8 mouse cellular contexts compared by ENCODE assay signal in genomic region chr16:87688823-87689222, GRCm38 (mm10). TPM values are rescaled to one million over a fixed set of nuclear protein-coding genes. Genes with fewer than 3 reads are reported as not detected.
A peak's percentile ranks its signal among the peaks of the same experiment; 100 is the strongest.
DNase-seq lines count a peak whose midpoint lies in the region; ATAC-seq and TF ChIP-seq lines count a peak whose summit lies in the region.
"Not testable (repeated sequence)": the region's sequence is repeated elsewhere in the genome, so short reads cannot be mapped to it uniquely, and the experiment has no call there.

No protein-coding gene starts in this region.

- H3K27ac ChIP-seq in CH12.LX (ENCODE audit: insufficient read depth, low read depth); kidney, postnatal 0 days: not testable (repeated sequence)
- H3K27ac ChIP-seq in bone marrow macrophage, adult 2 months (ENCODE audit: insufficient read depth, low read depth, low read length): peak overlapping the region; percentile 96
- peak overlapping the region; percentile 65 for H3K27ac ChIP-seq in heart, adult 2 months
- H3K27ac ChIP-seq in lung, embryonic 14.5 days (ENCODE audit: low read depth): peak overlapping the region; percentile 77
- peak overlapping the region; percentile 34; the same call in 1 of the 2 replicates for H3K27ac ChIP-seq in stomach, embryonic 14.5 days (ENCODE audit: low read length)

- H3K27me3 ChIP-seq in CH12.LX (replicated peaks); heart, adult 2 months (ENCODE audit: control insufficient read depth, insufficient read depth, low read length); kidney, postnatal 0 days (ENCODE audit: insufficient read depth, low read length); lung, embryonic 14.5 days (ENCODE audit: insufficient read depth, low read length); stomach, embryonic 14.5 days (ENCODE audit: control insufficient read depth, insufficient read depth, low read length): not testable (repeated sequence)

- H3K4me3 ChIP-seq in CH12.LX (replicated peaks in 1 of 3; ENCODE audit: low read depth in 2 of 3, low read length in 2 of 3, poor library complexity in 1 of 3); kidney, postnatal 0 days (replicated peaks; ENCODE audit: low read depth, low read length); lung, embryonic 14.5 days (ENCODE audit: low read depth, low read length); stomach, embryonic 14.5 days (ENCODE audit: low read depth, low read length): not testable (repeated sequence)
- H3K4me3 ChIP-seq in bone marrow macrophage, adult 2 months (ENCODE audit: insufficient read depth, low read length): peak overlapping the region; percentile 43
- peak overlapping the region; percentile 16; the same call in 1 of the 2 replicates for H3K4me3 ChIP-seq in heart, adult 2 months

- TF ChIP-seq POLR2A in CH12.LX (IDR thresholded peaks at IDR 0.05; ENCODE audit: low read depth, low read length); bone marrow macrophage, adult 2 months (IDR thresholded peaks at IDR 0.05; ENCODE audit: borderline replicate concordance, low read depth, low read length); heart, adult 2 months (IDR thresholded peaks at IDR 0.05; ENCODE audit: insufficient read depth, low read depth, low read length): not testable (repeated sequence)

- not testable (repeated sequence) for H3K9ac ChIP-seq in CH12.LX (ENCODE audit: insufficient read depth, low read depth); heart, adult 2 months (ENCODE audit: low read depth, low read length); kidney, postnatal 0 days (ENCODE audit: low read depth, low read length); lung, embryonic 14.5 days; stomach, embryonic 14.5 days (replicated peaks; ENCODE audit: low read depth, low read length)

- H3K36me3 ChIP-seq in CH12.LX (replicated peaks in 1 of 2; ENCODE audit: control insufficient read depth in 1 of 2, insufficient read depth in 1 of 2, low read length in 1 of 2); heart, adult 2 months (ENCODE audit: control insufficient read depth, insufficient read depth, low read length); kidney, postnatal 0 days (ENCODE audit: insufficient read depth, low read length); lung, embryonic 14.5 days (ENCODE audit: insufficient read depth); stomach, embryonic 14.5 days (ENCODE audit: control insufficient read depth, insufficient read depth, low read length): not testable (repeated sequence)

- in situ Hi-C loops in CH12.LX (cut with MboI; ENCODE audit: low pct_ligation_motif_present, low pct_unique_long_range_greater_than_20kb, low sequenced_read_pairs): not testable (repeated sequence)

- intact Hi-C loops in heart, adult 2 months (cut with DNase I): not testable (repeated sequence)
- intact Hi-C loops in heart, postnatal 10 days (cut with DNase I): loop anchor here (2.0 kb wide), 1 partner anchor 14 kb away; no protein-coding TSS in a partner anchor

- TF ChIP-seq RAD21 in CH12.LX (IDR thresholded peaks at IDR 0.05; ENCODE audit: low read depth, low read length): not testable (repeated sequence)

- not testable (repeated sequence) for TF ChIP-seq CTCF in CH12.LX (conservative IDR thresholded peaks at IDR 0.05 in 1 of 2, IDR thresholded peaks at IDR 0.05 in 1 of 2; ENCODE audit: low read depth in 2 of 2, low read length in 2 of 2); bone marrow macrophage, adult 2 months (IDR thresholded peaks at IDR 0.05; ENCODE audit: low read depth, low read length); heart, adult 2 months (IDR thresholded peaks at IDR 0.05); kidney, postnatal 0 days (IDR thresholded peaks at IDR 0.05; ENCODE audit: low read depth); lung, embryonic 14.5 days (IDR thresholded peaks at IDR 0.05; ENCODE audit: low read depth)

- not testable (repeated sequence) for ATAC-seq in kidney, postnatal 0 days (replicated peaks; ENCODE audit: low FRiP score, low read depth); stomach, embryonic 14.5 days (ENCODE audit: insufficient number of reproducible peaks, insufficient read depth, low FRiP score, low read depth)
- ATAC-seq in lung, embryonic 14.5 days (ENCODE audit: insufficient read depth): peak; percentile 63; the same call in 1 of the 2 replicates
- peak; percentile 85 for ATAC-seq in megakaryocyte, adult 5-6 weeks (ENCODE audit: poor library complexity, severe bottlenecking)

- not testable (repeated sequence) for H3K9me3 ChIP-seq in CH12.LX (replicated peaks; ENCODE audit: low read length); kidney, postnatal 0 days (replicated peaks; ENCODE audit: low read length); lung, embryonic 14.5 days (ENCODE audit: low read depth, low read length); stomach, embryonic 14.5 days (ENCODE audit: control insufficient read depth, low read depth, low read length)

- H3K4me1 ChIP-seq in CH12.LX (ENCODE audit: control insufficient read depth in 1 of 2, insufficient read depth in 2 of 2): peaks cover 4 to 26% of the 10 kb centered on the region in 2 experiments
- peaks cover 29% of the 10 kb centered on the region for H3K4me1 ChIP-seq in bone marrow macrophage, adult 2 months (ENCODE audit: control insufficient read depth, insufficient read depth, low read length)
- not testable (repeated sequence) for H3K4me1 ChIP-seq in heart, adult 2 months (ENCODE audit: control insufficient read depth, insufficient read depth, low read length); kidney, postnatal 0 days (replicated peaks; ENCODE audit: insufficient read depth, low read length); lung, embryonic 14.5 days (ENCODE audit: insufficient read depth); stomach, embryonic 14.5 days (ENCODE audit: control insufficient read depth, insufficient read depth, low read length)

- H3K79me2 ChIP-seq in CH12.LX (replicated peaks; ENCODE audit: control insufficient read depth, extremely low read depth, insufficient read depth, poor library complexity, severe bottlenecking); heart, adult 2 months (replicated peaks; ENCODE audit: control insufficient read depth, insufficient read depth, low read length): not testable (repeated sequence)

- not testable (repeated sequence) for TF ChIP-seq EP300 in CH12.LX (IDR thresholded peaks at IDR 0.05; ENCODE audit: low read length); heart, adult 2 months (IDR thresholded peaks at IDR 0.05; ENCODE audit: insufficient read depth, low read depth, low read length)

- not testable (repeated sequence) for H3K4me2 ChIP-seq in CH12.LX (ENCODE audit: insufficient read depth, low read depth, poor library complexity, severe bottlenecking); kidney, postnatal 0 days (ENCODE audit: low read length); lung, embryonic 14.5 days; stomach, embryonic 14.5 days (replicated peaks; ENCODE audit: low read depth, low read length)

- WGBS in heart, adult 2 months: 38% methylated on average over 7 of the region's 7 CpGs
- WGBS in kidney, postnatal 0 days: 76% methylated on average over 7 of the region's 7 CpGs
- WGBS in lung, embryonic 14.5 days: 59% methylated on average over 7 of the region's 7 CpGs
- 76% methylated on average over 7 of the region's 7 CpGs for WGBS in stomach, embryonic 14.5 days

- DNase-seq in CH12.LX (ENCODE audit: extremely low read depth): not testable (repeated sequence)
- DNase-seq in heart, adult 2 months: peak in 1 of 2 experiments; percentile 44
- peak; percentile 43 to 48 for DNase-seq in heart, postnatal 10 days
- DNase-seq in kidney, postnatal 0 days (ENCODE audit: low spot score): peak; percentile 65
- DNase-seq in lung, embryonic 14.5 days: peak; percentile 85

- dilution Hi-C loops in CH12.LX (cut with MboI; ENCODE audit: extremely low pct_ligation_motif_present, extremely low pct_unique_long_range_greater_than_20kb, low sequenced_read_pairs): not testable (repeated sequence)

TF ChIP-seq in CH12.LX, 34 proteins besides CTCF, POLR2A, EP300 and RAD21:
- TF ChIP-seq ZNF384 (IDR thresholded peaks at IDR 0.05; ENCODE audit: low read depth, low read length) (peak; percentile 83), ELF1 (IDR thresholded peaks at IDR 0.05; ENCODE audit: low read depth, low read length) (peak; percentile 49; the same call in 1 of the 2 replicates)

RNA-seq across cellular contexts. Expression of gene Bach1, which starts 9.9 kb away (rescaled TPM):
- total RNA-seq in CH12.LX (2012; rRNA removed) (11.2 and 13.4 TPM in 2 replicates), CH12.LX (2014; rRNA removed) (10.4 and 11.4 TPM in 2 replicates)
- 19.9 and 20.9 TPM in 2 replicates for polyA plus RNA-seq in CH12.LX (2012; ENCODE audit: insufficient read length, low read depth)
- polyA plus RNA-seq in bone marrow macrophage, adult 2 months (2012; ENCODE audit: insufficient read depth, insufficient read length, missing spikeins): 75.6 and 78.9 TPM in 2 replicates
- total RNA-seq in heart, adult 2 months (2021): 10 to 100 TPM; 26.4 to 27.9 TPM
- polyA plus RNA-seq in heart, adult 2 months (2012; rRNA removed): 8.3 and 11.1 TPM in 2 replicates
- 10 to 100 TPM; 27.9 to 29.5 TPM for total RNA-seq in heart, postnatal 10 days (2021)
- polyA plus RNA-seq in kidney, postnatal 0 days (2015; fragmentation: Nextera tagmentation; extraction: Ambion mirVana): 6.5 and 8.6 TPM in 2 replicates
- polyA plus RNA-seq in lung, embryonic 14.5 days (2014; fragmentation: Nextera tagmentation; extraction: Ambion mirVana): 8.3 and 8.9 TPM in 2 replicates
- 52.2 and 53.5 TPM in 2 replicates for total RNA-seq in megakaryocyte, adult 5-6 weeks (2015)
- 90.8 and 98.4 TPM in 2 replicates for total RNA-seq in megakaryocyte, adult 5-6 weeks (2017)
- 15.3 and 16.2 TPM in 2 replicates for polyA plus RNA-seq in stomach, embryonic 14.5 days (2014; fragmentation: Nextera tagmentation; extraction: Ambion mirVana)
